Mouse (Mus musculus) MN1 (cell line): ENCODE results near the gene Usp4.

Source experiments
- DNase-seq: peaks from one replicate; pipeline ENCODE4 v3.0.0-alpha.2; 2016; ENCODE audit warnings: low spot score

Usp4 gene

DNA sequence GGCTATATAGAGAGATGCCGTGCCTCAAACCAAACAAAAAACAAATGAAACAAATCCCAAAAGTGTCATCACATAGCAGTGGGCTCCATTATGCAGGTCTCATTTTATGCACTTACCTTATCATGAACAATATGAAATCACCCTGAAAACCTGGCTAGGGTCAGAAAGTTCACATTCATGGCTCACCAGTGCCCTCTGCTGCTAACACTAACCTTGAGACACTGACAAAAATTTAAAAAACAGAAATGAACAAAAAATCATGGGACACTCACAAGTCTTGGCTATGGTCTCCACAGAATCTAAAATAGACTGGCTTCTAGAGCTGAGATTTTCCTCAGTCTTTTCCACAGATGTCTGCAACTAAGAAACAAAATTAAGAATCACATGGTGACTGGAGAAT is 64.6 kb downstream of the Usp4 start:
- peak; percentile 44 for DNase-seq

DNA sequence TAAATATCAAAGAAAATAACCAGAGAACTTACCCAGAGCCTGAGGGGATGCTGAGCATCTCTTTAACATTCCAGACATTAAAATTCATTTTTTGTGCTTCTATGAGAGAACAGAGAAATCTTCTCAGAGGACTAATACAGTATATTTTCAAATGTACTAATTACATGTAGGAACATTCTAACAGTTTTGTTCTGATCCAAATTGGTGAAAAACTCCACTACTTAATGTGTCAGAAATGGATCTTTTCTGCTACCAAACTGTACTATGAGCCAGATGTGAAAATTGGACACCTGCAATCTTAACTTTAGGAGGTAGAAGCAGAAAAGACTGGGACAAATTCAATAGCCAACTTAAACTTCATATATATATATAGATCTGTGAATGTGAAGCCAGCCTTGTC is 80.7 kb downstream of the Usp4 start, which contains the start of gene Ccdc36:
Gene Ccdc36, minus strand, starts transcription at position 101 of the 400 bp plus-strand sequence.
- no peak for DNase-seq

DNA sequence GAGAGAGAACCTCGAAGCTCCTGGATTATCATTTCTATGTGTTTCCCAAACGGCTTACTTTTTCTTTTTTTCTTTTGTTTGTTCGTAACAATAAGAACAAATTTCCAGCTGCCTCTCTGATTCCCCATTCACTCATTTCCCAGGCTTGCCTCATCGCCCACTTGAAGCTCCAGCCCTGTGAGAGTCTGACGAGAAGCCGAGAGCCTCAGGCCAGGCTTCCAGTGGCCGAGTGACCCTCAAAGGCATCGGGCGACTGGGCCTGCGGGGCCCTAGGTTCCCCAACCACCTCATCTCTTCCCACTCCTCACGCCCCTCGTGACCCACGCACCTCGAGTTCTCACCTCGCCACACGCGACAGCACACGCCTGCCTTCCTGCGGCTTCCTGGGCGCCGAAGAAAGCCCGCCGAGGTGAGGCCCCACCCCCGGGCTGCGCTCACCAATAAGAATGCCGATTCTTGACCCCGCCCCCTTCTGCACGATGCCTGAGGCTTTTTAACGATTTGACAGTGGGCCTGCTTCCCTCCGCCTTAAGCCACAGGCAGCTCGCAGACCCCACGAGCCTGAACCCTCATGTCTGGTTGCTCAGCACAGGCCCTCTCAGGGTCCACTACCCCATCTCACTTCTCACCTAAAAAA is 83.9 kb downstream of the Usp4 start:
- DNase-seq = no peak

DNA sequence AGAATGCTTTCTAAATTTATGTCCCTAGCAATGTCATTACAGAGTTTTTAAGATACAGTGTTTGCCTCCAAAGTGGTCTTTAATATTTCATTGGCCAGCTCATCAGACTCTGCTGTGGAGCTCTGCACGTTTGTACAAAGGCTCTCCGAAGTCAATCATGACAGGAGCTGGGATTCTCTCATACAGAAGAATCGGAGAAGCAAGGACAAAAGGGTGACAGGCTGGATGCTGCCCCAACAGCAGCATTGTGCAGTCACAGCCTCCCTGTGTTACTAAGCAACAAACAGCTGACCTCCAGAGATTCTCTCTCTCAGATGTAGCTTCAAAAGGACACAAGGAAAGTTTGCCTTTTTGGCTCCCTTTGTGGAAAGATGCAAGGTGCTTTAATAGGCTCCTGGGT is 88.5 kb downstream of the Usp4 start, which contains the start of gene BC048562:
Gene BC048562, plus strand, starts transcription at position 301 of the 400 bp plus-strand sequence.
- no peak for DNase-seq

DNA sequence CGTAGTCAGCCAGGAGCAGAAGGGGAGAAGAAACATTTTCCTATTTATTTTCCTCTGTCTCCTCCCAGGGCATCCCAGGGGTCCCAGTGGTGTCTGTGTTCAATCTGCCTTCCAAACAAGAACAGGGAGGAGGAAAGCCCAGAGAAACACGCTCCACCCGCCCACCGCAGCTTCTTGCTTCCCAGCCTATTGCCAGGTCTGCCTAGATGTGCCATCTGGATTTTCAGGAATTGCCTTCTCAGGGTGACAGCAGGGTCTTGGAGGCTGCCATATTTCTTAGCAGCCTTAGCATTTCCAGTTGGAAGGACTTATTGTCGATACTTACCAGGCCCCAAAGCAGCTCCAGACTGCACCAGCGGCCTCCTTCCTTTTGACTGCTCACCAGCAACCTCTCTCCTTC is 91.5 kb downstream of the Usp4 start:
- no peak for DNase-seq

DNA sequence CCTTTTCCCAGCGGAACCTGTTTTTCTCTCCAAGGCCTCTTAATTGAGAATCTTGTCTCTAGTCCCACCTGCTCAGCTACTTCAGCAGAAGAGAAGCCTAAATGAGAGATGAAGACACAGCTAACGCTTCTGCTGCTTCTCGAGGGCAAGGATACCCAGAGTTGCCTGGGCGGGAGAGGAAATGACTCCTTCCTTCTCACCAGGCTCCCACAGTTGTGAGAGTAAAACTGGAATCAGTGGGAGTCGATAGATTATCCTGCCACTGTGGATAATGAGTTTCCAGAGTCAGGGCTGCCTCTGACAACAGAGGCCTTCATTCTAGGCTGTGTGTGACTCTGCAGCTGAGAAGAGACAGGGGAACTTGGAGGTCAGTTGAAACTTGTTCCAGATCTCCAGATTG is 92.8 kb downstream of the Usp4 start:
- DNase-seq = no peak

DNA sequence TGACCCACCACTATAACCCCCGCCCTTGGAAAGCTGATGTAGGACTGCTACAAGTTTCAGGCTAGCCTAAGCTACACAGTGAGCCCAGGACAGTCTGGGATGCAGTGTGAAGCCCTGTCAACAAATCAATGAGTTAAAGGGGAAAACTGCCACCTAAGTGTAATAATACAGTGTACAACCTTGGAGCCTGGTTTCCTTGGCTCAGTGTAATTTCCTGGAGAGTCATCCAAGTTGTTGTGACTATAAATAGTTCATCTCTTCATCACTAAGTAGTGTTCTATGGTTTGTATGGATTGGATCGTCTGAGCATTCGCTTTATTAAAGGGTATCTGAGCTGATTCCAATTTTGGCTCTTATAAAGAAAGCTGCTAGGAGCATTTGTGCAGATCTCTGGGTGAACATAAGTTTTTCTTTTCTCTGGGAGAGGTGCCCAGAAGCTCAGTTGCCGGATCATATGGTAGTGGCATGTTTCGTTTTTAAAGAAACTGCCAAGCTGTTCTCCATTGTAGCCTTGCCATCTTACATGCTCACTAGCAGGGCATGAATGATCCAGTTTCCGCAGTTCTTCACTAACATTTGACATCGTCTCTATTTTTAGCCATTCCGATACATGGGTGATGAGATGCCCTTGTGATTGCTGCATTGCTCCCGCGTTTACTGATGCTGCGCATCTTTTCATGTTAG is 93.7 kb downstream of the Usp4 start:
- no peak for DNase-seq
